Mouse (Mus musculus) midbrain, embryonic 13.5 days (tissue): ENCODE measurements around the gene Wrap53. TPM values are rescaled to one million over a fixed set of nuclear protein-coding genes. Genes with fewer than 3 reads are reported as not detected.
A peak's percentile ranks its signal among the peaks of the same experiment; 100 is the strongest.

Experiments
- ATAC-seq: fragments of 200-750 bp; cut with Nextera tagmentation; 2 replicates; pipeline ENCODE4 v1.8.0; 2017; ENCODE audit warnings: mild to moderate bottlenecking, moderate TSS enrichment, moderate library complexity
- H3K27ac ChIP-seq: fragments of 300-500 bp; sonication (generic); 2 replicates; pipeline ENCODE4 v1.5.1; 2015; ENCODE audit warnings: inconsistent platforms, mild to moderate bottlenecking, moderate library complexity
- H3K27me3 ChIP-seq: fragments of 300-500 bp; sonication (generic); 2 replicates; pipeline ENCODE4 v1.6.1; 2015; ENCODE audit warnings: mild to moderate bottlenecking, inconsistent platforms
- H3K36me3 ChIP-seq: fragments of 300-500 bp; sonication (generic); 2 replicates; pipeline ENCODE4 v1.6.1; 2015; ENCODE audit warnings: mild to moderate bottlenecking, inconsistent platforms
- H3K4me1 ChIP-seq: fragments of 300-500 bp; sonication (generic); replicated peaks from 2 replicates; pipeline ENCODE4 v1.6.1; 2015; ENCODE audit warnings: inconsistent platforms
- H3K4me2 ChIP-seq: fragments of 300-500 bp; sonication (generic); replicated peaks from 2 replicates; pipeline ENCODE4 v1.6.1; 2015; ENCODE audit warnings: moderate library complexity, mild to moderate bottlenecking, inconsistent platforms
- H3K4me3 ChIP-seq: fragments of 300-500 bp; sonication (generic); replicated peaks from 2 replicates; pipeline ENCODE4 v1.5.1; 2015; ENCODE audit warnings: mild to moderate bottlenecking, inconsistent platforms
- H3K9ac ChIP-seq: fragments of 300-500 bp; sonication (generic); replicated peaks from 2 replicates; pipeline ENCODE4 v1.6.1; 2015; ENCODE audit warnings: mild to moderate bottlenecking, inconsistent platforms
- H3K9me3 ChIP-seq: fragments of 300-500 bp; sonication (generic); 2 replicates; pipeline ENCODE4 v1.6.1; 2016; ENCODE audit warnings: mild to moderate bottlenecking, inconsistent platforms
- WGBS: fragments of 180-500 bp; shearing (Covaris S2); methylation state at CpG from one replicate; pipeline ENCODE4 v1.1.7; 2015; 5-methylcytosine and 5-hydroxymethylcytosine counted together
- polyA plus RNA-seq: library from polyadenylated mRNA; unstranded; fragments of >200 nt; fragmentation: Nextera tagmentation; extraction: Ambion mirVana; gene quantifications from 2 replicates; pipeline ENCODE4 v1.2.1, GENCODE M21; 2015

The Wrap53 gene
- polyA plus RNA-seq, 1 experiment from 2014 or later: 26.9 TPM

DNA sequence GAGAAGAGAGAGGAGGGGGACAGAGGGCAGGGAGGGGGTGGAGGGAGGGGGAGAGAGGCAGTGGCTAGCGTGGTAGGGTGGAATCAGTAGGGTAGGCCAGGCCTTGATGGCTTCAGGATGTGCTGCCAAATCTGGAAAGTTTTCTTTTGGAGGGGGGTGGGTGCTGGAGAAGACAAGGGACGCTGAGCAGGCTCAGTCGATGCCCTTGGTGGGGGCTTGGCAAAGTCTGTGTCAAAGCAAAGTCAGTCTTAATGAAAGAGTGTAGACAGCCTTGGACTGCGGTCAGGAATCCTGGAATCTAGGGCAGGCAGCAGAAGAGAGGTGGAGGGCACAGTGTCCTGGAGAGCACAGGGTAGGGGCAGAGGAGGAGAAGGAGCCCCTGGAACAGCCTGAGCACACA is 30.8 kb upstream of the Wrap53 start:
- Histone ChIP-seq H3K9ac (no peak overlapping the region), H3K27ac (no peak overlapping the region), H3K36me3 (no peaks in the 10 kb centered on the region), H3K9me3 (no peaks in the 10 kb centered on the region), H3K4me3 (no peak overlapping the region), H3K27me3 (no peaks in the 10 kb centered on the region), H3K4me2 (no peak overlapping the region), H3K4me1 (peaks cover 11% of the 10 kb centered on the region)
- WGBS: 62% methylated on average over 4 of the region's 4 CpGs
- ATAC-seq: no peak

DNA sequence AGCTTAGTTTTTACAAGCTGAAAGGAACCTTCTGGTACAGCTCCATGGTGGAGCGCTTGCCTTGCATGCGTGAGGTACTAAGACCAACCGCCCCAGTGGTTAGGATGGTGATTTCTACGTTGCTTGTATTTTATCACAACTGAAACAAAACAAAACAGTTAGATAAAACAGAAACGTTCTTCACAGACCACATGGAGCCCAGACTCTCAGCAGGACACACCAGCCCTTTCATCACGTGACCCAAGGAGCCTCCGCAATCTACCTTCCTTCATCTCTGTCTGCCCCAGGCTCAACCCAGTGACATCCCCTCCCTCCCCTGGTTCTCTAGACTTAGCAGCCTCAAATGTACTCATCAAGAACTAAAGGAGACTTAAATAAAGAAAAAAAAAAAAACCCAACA is 29.4 kb upstream of the Wrap53 start:
- Histone ChIP-seq H3K9ac (no peak overlapping the region), H3K36me3 (no peaks in the 10 kb centered on the region), H3K27ac (no peak overlapping the region), H3K4me1 (peaks cover 17% of the 10 kb centered on the region), H3K9me3 (no peaks in the 10 kb centered on the region), H3K4me3 (no peak overlapping the region), H3K27me3 (no peaks in the 10 kb centered on the region), H3K4me2 (no peak overlapping the region)
- 67% methylated on average over 7 of the region's 7 CpGs for WGBS
- ATAC-seq: no peak

DNA sequence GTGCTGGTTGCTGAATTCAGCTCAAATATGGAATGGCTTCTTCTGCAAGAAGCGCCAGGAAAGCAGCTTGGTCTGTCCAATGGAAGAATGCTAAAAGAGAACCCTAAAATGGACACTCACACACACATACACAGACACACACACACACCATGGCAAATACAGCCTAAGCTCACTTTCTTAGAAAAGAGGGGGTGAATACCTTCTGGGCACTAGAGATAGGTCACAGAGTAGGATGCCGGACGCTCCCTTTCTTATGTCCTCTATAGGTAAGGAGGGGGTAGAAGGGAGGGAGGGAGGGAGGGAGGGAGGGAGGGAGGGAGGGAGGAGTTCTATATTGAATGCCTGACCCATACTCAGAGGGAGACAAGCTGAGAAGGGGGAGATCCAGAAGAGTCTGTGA is 28.5 kb upstream of the Wrap53 start:
- peaks cover 21% of the 10 kb centered on the region for H3K4me1 ChIP-seq
- no peaks in the 10 kb centered on the region for H3K9me3 ChIP-seq
- H3K9ac ChIP-seq: no peak overlapping the region
- WGBS: 83% methylated on average over 3 of the region's 3 CpGs
- no peak overlapping the region for H3K4me3 ChIP-seq
- peaks cover 3% of the 10 kb centered on the region; the same call in 1 of the 2 replicates for H3K27me3 ChIP-seq
- no peak overlapping the region for H3K27ac ChIP-seq
- no peak overlapping the region for H3K4me2 ChIP-seq
- ATAC-seq: no peak
- no peaks in the 10 kb centered on the region for H3K36me3 ChIP-seq

DNA sequence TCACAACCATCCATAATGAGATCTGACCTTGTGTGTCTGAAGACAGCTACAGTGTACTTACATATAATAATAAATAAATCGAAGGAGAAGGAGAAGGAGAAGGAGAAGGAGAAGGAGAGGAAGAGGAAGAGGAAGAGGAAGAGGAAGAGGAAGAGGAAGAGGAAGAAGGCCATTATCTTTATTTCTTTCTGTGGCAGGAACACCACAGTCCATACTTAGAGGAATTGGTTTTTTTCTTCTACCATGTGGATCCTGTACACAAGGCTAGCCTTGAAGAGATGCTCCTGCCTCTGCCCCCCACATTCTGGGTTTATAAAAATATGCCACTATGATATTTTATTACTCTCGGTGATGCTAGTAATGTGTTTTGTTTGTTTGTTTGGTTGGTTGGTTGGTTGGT is 26.8 kb upstream of the Wrap53 start:
- Histone ChIP-seq H3K4me1 (peaks cover 23% of the 10 kb centered on the region), H3K36me3 (peaks cover 6% of the 10 kb centered on the region), H3K27me3 (peaks cover 10% of the 10 kb centered on the region; the same call in 1 of the 2 replicates), H3K9ac (no peak overlapping the region), H3K9me3 (no peaks in the 10 kb centered on the region), H3K4me3 (no peak overlapping the region), H3K4me2 (no peak overlapping the region), H3K27ac (no peak overlapping the region)
- 84% methylated on average over 2 of the region's 2 CpGs for WGBS
- no peak for ATAC-seq

DNA sequence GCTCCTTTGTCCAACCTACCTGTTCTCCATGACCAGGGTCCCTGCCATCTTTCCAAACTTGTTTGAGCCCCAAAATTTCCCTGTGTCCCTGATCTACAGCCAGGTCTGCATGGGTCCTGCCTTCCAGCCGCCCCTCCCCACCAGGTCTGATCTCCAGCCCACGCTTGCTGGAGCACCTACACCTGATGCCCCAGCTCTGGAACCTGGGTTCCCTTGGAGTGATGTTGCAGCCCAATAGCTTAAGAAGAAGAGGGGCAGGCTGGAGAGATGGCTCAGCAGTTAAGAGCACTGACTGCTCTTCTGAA is 26.4 kb upstream of the Wrap53 start:
- WGBS: 50% methylated on average over 2 of the region's 2 CpGs
- Histone ChIP-seq H3K4me1 (peaks cover 23% of the 10 kb centered on the region), H3K27me3 (peaks cover 10% of the 10 kb centered on the region; the same call in 1 of the 2 replicates), H3K9me3 (no peaks in the 10 kb centered on the region), H3K4me2 (peak overlapping the region; percentile 92), H3K9ac (no peak overlapping the region), H3K27ac (peak overlapping the region; percentile 44; the same call in 1 of the 2 replicates), H3K36me3 (peaks cover 10% of the 10 kb centered on the region), H3K4me3 (peak overlapping the region; percentile 62)
- ATAC-seq: no peak

DNA sequence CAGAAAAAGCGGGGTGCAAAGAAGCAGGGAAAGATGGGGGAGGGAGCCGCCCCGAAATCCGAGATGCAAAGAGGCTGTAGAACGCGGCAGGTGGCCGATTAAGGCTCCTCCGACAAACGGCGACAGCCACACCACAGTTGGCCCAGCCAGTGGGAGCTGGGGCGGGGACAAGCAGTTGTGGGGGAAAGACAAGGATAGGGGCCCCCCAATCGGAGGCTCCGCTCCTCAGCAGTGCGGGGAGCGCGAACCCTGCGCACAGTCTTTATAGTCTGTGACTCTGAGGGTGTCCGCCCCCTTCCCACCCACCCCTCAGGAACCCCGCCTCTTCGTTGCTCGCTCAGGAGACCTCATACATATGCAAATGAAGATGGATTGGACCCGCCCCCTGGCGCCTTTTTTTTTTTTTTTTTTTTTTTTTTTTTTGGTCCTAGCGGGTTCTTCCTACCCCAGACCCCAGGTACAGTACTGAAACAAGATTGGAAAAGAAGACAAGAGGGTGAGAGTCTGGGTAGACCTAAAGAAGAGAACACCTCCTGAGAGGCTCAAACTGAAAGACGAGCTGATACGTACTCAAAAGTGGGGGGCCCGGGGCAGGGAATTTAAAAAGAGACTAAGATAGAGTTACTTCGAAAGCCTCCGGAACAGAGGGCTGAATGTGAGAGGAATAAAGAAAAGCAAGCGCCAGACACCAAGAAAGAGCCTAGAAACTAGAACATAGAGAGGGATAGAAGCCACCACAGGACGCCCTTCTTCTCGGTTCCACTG is 25.9 kb upstream of the Wrap53 start, which contains the start of gene Atp1b2:
TSS of gene Atp1b2 (minus strand) at position 217 of the 765 bp plus-strand sequence.
- Histone ChIP-seq H3K9ac (peak within 1 kb of the TSS; percentile 86), H3K4me3 (peak within 1 kb of the TSS; percentile 62), H3K4me1 (peaks cover 24% of the 10 kb centered on the region), H3K4me2 (peak within 1 kb of the TSS; percentile 92), H3K27ac (peak within 1 kb of the TSS; percentile 64), H3K36me3 (peaks cover 14% of the 10 kb centered on the region), H3K27me3 (peaks cover 10% of the 10 kb centered on the region; the same call in 1 of the 2 replicates), H3K9me3 (no peaks in the 10 kb centered on the region)
- WGBS: 3% methylated on average over 32 of the region's 32 CpGs
- peak; percentile 92 for ATAC-seq

DNA sequence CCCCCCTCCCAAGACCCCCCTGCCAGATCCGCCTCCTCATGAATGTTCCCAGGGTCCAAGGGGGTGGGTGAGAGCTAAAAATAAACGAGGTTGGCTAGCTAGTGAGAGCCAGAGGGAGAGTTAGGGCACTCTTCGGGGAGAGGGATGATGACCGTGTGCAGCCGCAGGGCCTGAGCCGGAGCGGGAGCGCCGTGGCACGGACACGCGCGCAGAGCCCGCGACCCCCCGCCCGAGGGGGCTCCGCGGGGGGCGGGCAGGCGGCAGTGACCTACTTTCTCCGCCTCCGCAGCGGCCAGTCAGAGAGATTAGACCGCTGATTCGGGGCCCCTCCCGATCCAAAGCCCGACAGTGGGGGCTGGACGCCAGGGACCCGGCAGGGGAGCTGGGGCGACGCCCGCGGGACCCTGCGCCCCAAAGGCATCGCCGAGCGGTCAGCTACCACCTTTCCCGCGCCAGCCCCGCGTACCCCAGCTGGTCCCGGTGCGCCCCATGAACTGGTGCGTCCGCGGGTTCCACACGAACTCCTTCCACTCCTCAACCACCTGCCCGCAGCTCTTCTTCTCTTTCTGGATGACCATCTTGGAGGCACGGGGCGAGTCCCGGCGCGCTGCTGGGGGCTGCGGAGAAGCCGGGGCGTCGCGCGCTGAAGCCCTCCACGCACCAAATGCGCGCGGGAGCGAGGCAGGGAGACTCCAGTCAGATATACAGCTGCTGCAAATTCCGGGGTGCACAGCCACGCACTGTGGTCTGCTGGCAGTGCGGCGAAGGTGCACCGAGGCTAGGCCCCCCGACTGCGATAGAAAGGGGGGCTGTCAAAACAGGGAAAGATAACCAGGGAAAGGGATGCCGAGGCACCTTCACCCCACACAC is 25.0 kb upstream of the Wrap53 start:
- H3K4me1 ChIP-seq: peaks cover 33% of the 10 kb centered on the region
- peaks cover 10% of the 10 kb centered on the region; the same call in 1 of the 2 replicates for H3K27me3 ChIP-seq
- no peaks in the 10 kb centered on the region for H3K9me3 ChIP-seq
- WGBS: under 1% methylated on average over 63 of the region's 73 CpGs
- peak overlapping the region; percentile 86 for H3K9ac ChIP-seq
- H3K4me2 ChIP-seq: peak overlapping the region; percentile 92
- peak; percentile 62 for ATAC-seq
- peak overlapping the region; percentile 64 for H3K27ac ChIP-seq
- peak overlapping the region; percentile 62 for H3K4me3 ChIP-seq
- peaks cover 17% of the 10 kb centered on the region for H3K36me3 ChIP-seq

DNA sequence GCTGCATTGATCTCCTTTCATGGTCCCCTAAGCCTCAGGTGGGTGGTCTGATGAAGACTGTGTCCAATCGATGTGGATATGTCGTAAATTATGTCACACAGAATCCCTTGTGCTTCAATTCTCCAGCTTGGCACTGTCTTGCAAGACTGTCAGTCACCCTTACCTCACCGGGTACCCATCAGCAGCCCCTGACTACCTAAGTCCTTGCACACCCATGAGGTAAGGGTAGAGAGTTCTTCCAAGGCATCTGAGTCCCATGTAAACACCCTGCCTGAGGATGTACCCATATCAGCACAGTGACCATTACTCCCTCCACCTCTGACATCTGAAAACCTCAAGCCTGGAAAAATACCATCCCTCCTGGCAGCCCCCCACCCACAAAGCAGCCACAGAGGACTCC is 24.3 kb upstream of the Wrap53 start:
- 49% methylated on average over 3 of the region's 3 CpGs for WGBS
- peak; percentile 47 for ATAC-seq

DNA sequence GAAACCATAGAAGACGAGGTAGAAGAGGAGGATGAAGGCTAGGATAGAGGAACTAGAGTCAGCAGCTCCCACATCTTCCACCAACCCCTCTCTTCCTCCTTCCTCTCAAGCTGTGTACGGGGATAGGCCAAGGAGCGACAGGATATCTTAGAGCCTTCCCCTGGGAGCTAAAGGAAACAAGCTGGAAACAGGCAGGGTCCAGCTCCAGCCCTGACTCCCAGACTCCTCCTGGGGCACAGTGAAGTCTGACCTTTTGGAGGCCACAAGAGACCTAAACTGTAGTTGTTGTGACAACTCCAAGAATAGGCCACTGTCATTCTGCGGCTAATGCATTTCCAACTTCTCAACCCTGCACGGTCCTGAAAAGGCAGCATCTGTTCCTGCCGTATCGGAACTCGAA is 23.5 kb upstream of the Wrap53 start:
- H3K27me3 ChIP-seq: peaks cover 10% of the 10 kb centered on the region; the same call in 1 of the 2 replicates
- H3K27ac ChIP-seq: no peak overlapping the region
- no peak for ATAC-seq
- H3K4me1 ChIP-seq: peaks cover 42% of the 10 kb centered on the region
- peak overlapping the region; percentile 92 for H3K4me2 ChIP-seq
- H3K4me3 ChIP-seq: no peak overlapping the region
- H3K9ac ChIP-seq: no peak overlapping the region
- H3K9me3 ChIP-seq: no peaks in the 10 kb centered on the region
- WGBS: 87% methylated on average over 8 of the region's 8 CpGs
- peaks cover 17% of the 10 kb centered on the region for H3K36me3 ChIP-seq

More for the DNA sequence above, 24.3 kb upstream of the Wrap53 start:
- H3K36me3 ChIP-seq: peaks cover 17% of the 10 kb centered on the region
- peaks cover 39% of the 10 kb centered on the region for H3K4me1 ChIP-seq
- H3K4me3 ChIP-seq: peak overlapping the region; percentile 62
- peak overlapping the region; percentile 64; the same call in 1 of the 2 replicates for H3K27ac ChIP-seq
- peaks cover 10% of the 10 kb centered on the region; the same call in 1 of the 2 replicates for H3K27me3 ChIP-seq
- H3K9ac ChIP-seq: peak overlapping the region; percentile 86
- H3K9me3 ChIP-seq: no peaks in the 10 kb centered on the region
- H3K4me2 ChIP-seq: peak overlapping the region; percentile 92

DNA sequence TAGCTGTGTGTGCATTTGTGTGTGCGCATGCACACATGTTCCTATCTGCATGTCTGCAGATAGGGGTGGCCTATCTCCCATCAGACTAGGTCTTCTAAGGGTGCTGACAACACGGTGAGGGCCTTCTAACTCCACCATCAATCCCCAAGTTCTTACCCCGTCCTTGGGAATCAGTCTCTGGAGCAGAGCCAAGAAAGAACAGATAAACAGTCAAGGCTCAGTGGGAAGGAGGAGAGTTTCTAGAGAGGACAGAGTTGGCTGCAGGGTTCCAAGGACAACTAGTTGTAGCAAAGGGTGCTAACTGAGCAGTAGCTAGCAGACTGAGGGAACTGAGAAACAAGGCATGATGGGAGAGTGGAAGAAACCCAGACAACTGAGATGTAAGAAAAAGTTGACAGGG is 21.7 kb upstream of the Wrap53 start:
- Histone ChIP-seq H3K4me1 (peaks cover 42% of the 10 kb centered on the region), H3K4me3 (no peak overlapping the region), H3K27me3 (peaks cover 10% of the 10 kb centered on the region; the same call in 1 of the 2 replicates), H3K27ac (no peak overlapping the region), H3K4me2 (no peak overlapping the region), H3K9ac (no peak overlapping the region), H3K36me3 (peaks cover 17% of the 10 kb centered on the region), H3K9me3 (no peaks in the 10 kb centered on the region)
- WGBS: 79% methylated on average over 3 of the region's 3 CpGs
- ATAC-seq: no peak

DNA sequence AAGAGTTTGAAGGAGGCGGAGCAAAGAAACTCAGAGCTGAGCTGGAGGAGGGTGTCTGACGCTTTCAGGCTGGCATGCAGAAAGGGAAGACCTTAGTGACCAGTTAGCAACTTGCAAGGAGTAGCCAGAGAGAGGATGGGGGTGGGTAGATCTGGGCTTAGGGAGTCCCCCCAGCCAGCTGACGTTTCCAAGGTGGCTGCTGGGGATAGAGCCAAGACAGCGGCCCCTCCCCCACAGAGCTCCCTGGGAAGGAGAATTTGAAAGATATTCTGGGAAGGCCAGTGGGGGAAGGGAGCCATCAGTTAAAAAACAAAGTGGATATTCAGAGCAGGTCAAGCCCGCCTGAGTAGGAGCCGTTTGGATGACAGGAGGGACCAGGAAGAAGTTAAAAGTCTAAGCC is 20.0 kb upstream of the Wrap53 start:
- Histone ChIP-seq H3K9me3 (no peaks in the 10 kb centered on the region), H3K4me1 (peaks cover 36% of the 10 kb centered on the region), H3K9ac (no peak overlapping the region; the same call in 1 of the 2 replicates), H3K36me3 (peaks cover 23% of the 10 kb centered on the region), H3K4me2 (peak overlapping the region; percentile 0; the same call in 1 of the 2 replicates), H3K4me3 (no peak overlapping the region), H3K27ac (peak overlapping the region; percentile 2; the same call in 1 of the 2 replicates), H3K27me3 (peaks cover 10% of the 10 kb centered on the region; the same call in 1 of the 2 replicates)
- no peak; the same call in 1 of the 2 replicates for ATAC-seq
- 8% methylated on average over 6 of the region's 6 CpGs for WGBS

DNA sequence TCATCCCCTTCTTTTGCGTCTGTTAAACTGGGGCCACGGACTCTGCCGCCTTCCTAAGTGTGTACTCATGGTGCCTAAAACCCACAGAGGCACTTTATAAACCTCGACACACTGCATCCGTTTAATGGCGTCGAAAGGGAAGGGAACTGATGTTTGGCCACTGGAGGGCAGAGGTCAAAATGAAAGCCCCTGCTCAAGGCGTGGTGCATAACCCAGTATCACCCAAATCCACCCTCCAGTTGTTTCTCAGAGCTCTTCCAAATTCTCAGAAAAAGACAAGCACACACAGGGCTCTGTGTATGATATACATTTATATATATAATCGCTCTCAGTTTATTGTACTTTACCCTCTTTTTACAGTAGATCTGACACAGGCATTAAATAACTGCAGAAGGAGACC is 19.4 kb upstream of the Wrap53 start:
- Histone ChIP-seq H3K27me3 (peaks cover 10% of the 10 kb centered on the region; the same call in 1 of the 2 replicates), H3K27ac (no peak overlapping the region), H3K9me3 (no peaks in the 10 kb centered on the region), H3K9ac (no peak overlapping the region), H3K36me3 (peaks cover 26% of the 10 kb centered on the region), H3K4me3 (no peak overlapping the region), H3K4me1 (peaks cover 31% of the 10 kb centered on the region), H3K4me2 (0 out of 2 replicates have a peak overlapping the region, but pooled peaks have one; percentile 0)
- no peak for ATAC-seq
- WGBS: 9% methylated on average over 9 of the region's 9 CpGs
